7 mouse cellular contexts compared by ENCODE assay signal in the genomic region with DNA sequence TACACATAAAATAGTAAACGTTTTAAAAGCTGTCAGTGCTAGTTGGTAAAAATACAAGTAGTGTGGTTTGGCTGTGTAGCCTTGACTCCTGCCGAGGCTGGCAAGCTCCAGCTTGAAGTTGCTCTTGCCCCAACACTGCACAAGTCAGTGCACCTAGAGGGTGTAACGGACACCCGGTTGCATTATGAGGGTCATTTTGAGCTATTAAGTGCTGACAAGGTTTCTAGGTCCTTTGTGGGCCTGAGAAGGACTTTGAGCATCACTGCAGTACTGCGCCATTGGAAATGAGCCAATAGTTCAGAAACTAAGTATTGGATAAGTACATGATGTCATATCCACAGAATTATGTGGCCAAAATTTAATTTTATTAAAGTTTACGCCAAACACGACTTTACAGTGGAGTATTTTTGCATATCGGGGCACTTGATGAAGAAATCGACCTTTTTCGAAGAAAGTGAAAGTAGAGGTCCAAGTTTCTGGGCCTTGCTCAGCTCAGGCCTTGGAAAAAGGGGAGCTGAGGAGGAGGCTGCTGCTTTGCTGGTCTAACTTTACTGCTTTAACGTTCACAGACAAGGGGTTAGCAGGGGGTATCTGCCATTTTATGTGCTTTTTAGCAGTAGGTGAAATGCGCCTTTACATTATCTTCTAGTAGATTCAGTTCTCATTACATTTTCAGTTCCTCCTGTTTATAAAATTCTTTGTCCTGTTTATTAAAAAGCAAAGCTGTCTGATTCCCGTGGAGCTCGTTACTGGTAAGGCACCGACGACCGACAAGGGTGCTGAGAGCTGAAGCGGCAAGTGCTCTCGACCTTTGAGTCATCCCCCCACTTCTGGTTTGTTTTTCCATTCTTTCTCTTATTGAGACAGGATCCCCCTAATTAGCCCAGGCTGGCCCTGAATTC. TPM values are rescaled to one million over a fixed set of nuclear protein-coding genes. Genes with fewer than 3 reads are reported as not detected.
DNase-seq lines count a peak whose midpoint lies in the region; ATAC-seq and TF ChIP-seq lines count a peak whose summit lies in the region.

No protein-coding gene starts in this region.

- 59% methylated on average over 19 of the region's 19 CpGs for WGBS in liver, adult 2 months
- WGBS in hindbrain, embryonic 16.5 days: 75% methylated on average over 19 of the region's 19 CpGs
- WGBS in midbrain, embryonic 10.5 days: 78% methylated on average over 19 of the region's 19 CpGs

- no peaks in the 10 kb centered on the region for H3K9me3 ChIP-seq in erythroblast, embryonic 14.5 days (ENCODE audit: control insufficient read depth, low read length)
- no peaks in the 10 kb centered on the region for H3K9me3 ChIP-seq in hindbrain, embryonic 16.5 days (ENCODE audit: control insufficient read depth, low read length)
- no peaks in the 10 kb centered on the region for H3K9me3 ChIP-seq in midbrain, embryonic 10.5 days (replicated peaks)

- no peak for DNase-seq in liver, adult 2 months (ENCODE audit: extremely low read depth, low read depth, low spot score)
- no peak for DNase-seq in liver
- DNase-seq in MEL-GATA-1-ER (ENCODE audit: extremely low read depth, low read depth): peak; percentile 51
- DNase-seq in naive thymus-derived CD4-positive, alpha-beta T cell, adult 2 months (ENCODE audit: low read depth): peak; percentile 62
- no peak for DNase-seq in midbrain, embryonic 10.5 days (ENCODE audit: low spot score)

- TF ChIP-seq CTCF in liver, adult 2 months (IDR thresholded peaks at IDR 0.05; ENCODE audit: low read depth, low read length): no peak

- no peaks in the 10 kb centered on the region; the same call in 1 of the 2 replicates for H3K36me3 ChIP-seq in liver, adult 2 months (ENCODE audit: control insufficient read depth, insufficient read depth, low read length)
- H3K36me3 ChIP-seq in erythroblast, embryonic 14.5 days (ENCODE audit: control insufficient read depth): peaks cover 22% of the 10 kb centered on the region
- no peaks in the 10 kb centered on the region for H3K36me3 ChIP-seq in hindbrain, embryonic 16.5 days (ENCODE audit: control insufficient read depth, insufficient read depth, low read length)
- H3K36me3 ChIP-seq in midbrain, embryonic 10.5 days: no peaks in the 10 kb centered on the region

- no peak for TF ChIP-seq POLR2A in liver, adult 2 months (IDR thresholded peaks at IDR 0.05; ENCODE audit: extremely low read depth, insufficient read depth, low read length)

- H3K4me1 ChIP-seq in liver, adult 2 months (ENCODE audit: control insufficient read depth, insufficient read depth, low read length): peaks cover 17% of the 10 kb centered on the region
- H3K4me1 ChIP-seq in erythroblast, embryonic 14.5 days (ENCODE audit: control insufficient read depth): peaks cover 84% of the 10 kb centered on the region
- H3K4me1 ChIP-seq in hindbrain, embryonic 16.5 days (ENCODE audit: control insufficient read depth, insufficient read depth, low read depth, low read length): no peaks in the 10 kb centered on the region
- no peaks in the 10 kb centered on the region for H3K4me1 ChIP-seq in midbrain, embryonic 10.5 days

- no peak overlapping the region for H3K9ac ChIP-seq in liver, adult 2 months (ENCODE audit: low read depth, low read length)
- no peak overlapping the region; the same call in 1 of the 2 replicates for H3K9ac ChIP-seq in hindbrain, embryonic 16.5 days (ENCODE audit: low read depth, low read length)

- H3K27me3 ChIP-seq in liver, adult 2 months (ENCODE audit: control insufficient read depth, insufficient read depth, low read length): no peaks in the 10 kb centered on the region
- no peaks in the 10 kb centered on the region for H3K27me3 ChIP-seq in erythroblast, embryonic 14.5 days (ENCODE audit: control insufficient read depth)
- no peaks in the 10 kb centered on the region for H3K27me3 ChIP-seq in hindbrain, embryonic 16.5 days (replicated peaks; ENCODE audit: control insufficient read depth, insufficient read depth, low read length)
- no peaks in the 10 kb centered on the region for H3K27me3 ChIP-seq in midbrain, embryonic 10.5 days (ENCODE audit: low read depth, poor library complexity, severe bottlenecking)

- no peak overlapping the region for H3K4me3 ChIP-seq in liver, adult 2 months (ENCODE audit: insufficient read depth, low read depth, low read length)
- peak overlapping the region; percentile 45 for H3K4me3 ChIP-seq in erythroblast, embryonic 14.5 days (replicated peaks)
- H3K4me3 ChIP-seq in hindbrain, embryonic 16.5 days (ENCODE audit: low read length): no peak overlapping the region
- no peak overlapping the region for H3K4me3 ChIP-seq in midbrain, embryonic 10.5 days

- ATAC-seq in hindbrain, embryonic 16.5 days: no peak

- H3K27ac ChIP-seq in liver, adult 2 months (replicated peaks; ENCODE audit: insufficient read depth, low read depth, low read length): peak overlapping the region; percentile 50; the same call in 1 of the 2 replicates
- H3K27ac ChIP-seq in hindbrain, embryonic 16.5 days (ENCODE audit: low read depth, low read length): no peak overlapping the region
- H3K27ac ChIP-seq in midbrain, embryonic 10.5 days (replicated peaks): no peak overlapping the region

- H3K4me2 ChIP-seq in hindbrain, embryonic 16.5 days (ENCODE audit: low read length): no peak overlapping the region

- H3K79me2 ChIP-seq in liver, adult 2 months (ENCODE audit: control insufficient read depth, insufficient read depth, low read length): peaks cover 33% of the 10 kb centered on the region

RNA-seq across cellular contexts. Expression of gene Wbp4, which starts 37.7 kb away (rescaled TPM):
- total RNA-seq in liver, adult 2 months (2014; rRNA removed): 6.1 and 7.7 TPM in 2 replicates
- polyA plus RNA-seq in liver, adult 2 months (2012; rRNA removed): 2.1 and 2.5 TPM in 2 replicates
- 0.82 and 0.86 TPM in 2 replicates for polyA plus RNA-seq in erythroblast, embryonic 14.5 days (2012)
- 38.7 and 38.9 TPM in 2 replicates for polyA plus RNA-seq in hindbrain, embryonic 16.5 days (2015; fragmentation: Nextera tagmentation; extraction: Ambion mirVana)
- polyA plus RNA-seq in midbrain, embryonic 10.5 days (2016; fragmentation: Nextera tagmentation; extraction: Ambion mirVana): 46.1 and 49.0 TPM in 2 replicates

RNA-seq across cellular contexts. Expression of gene Elf1, which starts 38.0 kb away (rescaled TPM):
- total RNA-seq in liver, adult 2 months (2014; rRNA removed): 13.8 and 15.9 TPM in 2 replicates
- polyA plus RNA-seq in liver, adult 2 months (2012; rRNA removed): 5.1 and 6.4 TPM in 2 replicates
- 0.65 and 0.69 TPM in 2 replicates for polyA plus RNA-seq in erythroblast, embryonic 14.5 days (2012)
- polyA plus RNA-seq in hindbrain, embryonic 16.5 days (2015; fragmentation: Nextera tagmentation; extraction: Ambion mirVana): 1.7 and 2.4 TPM in 2 replicates
- polyA plus RNA-seq in midbrain, embryonic 10.5 days (2016; fragmentation: Nextera tagmentation; extraction: Ambion mirVana): 3.9 and 5.2 TPM in 2 replicates

Comparison
In these comparisons a context has a peak if more than half of its experiments do, and no peak if none do; other contexts are left out.
1. DNase-seq: peak in MEL-GATA-1-ER (single experiment) and naive thymus-derived CD4-positive, alpha-beta T cell, adult 2 months (single experiment); none in liver, adult 2 months (single experiment), liver (single experiment) and midbrain, embryonic 10.5 days (single experiment).
2. RNA of gene Wbp4, which starts 37.7 kb away (polyA plus RNA-seq): 46.1 to 49.0 TPM in midbrain, embryonic 10.5 days and 38.7 to 38.9 TPM in hindbrain, embryonic 16.5 days; 2.1 to 2.5 TPM in liver, adult 2 months and 0.82 to 0.86 TPM in erythroblast, embryonic 14.5 days; every median in the first group is over 10 times any median in the second.